Mouse (Mus musculus) testis, adult 2 months (tissue): ENCODE measurements at regions not wholly inside any gene's neighbourhood (a gene's known extent, or its start where the extent isn't known, plus 50 kb on each side); places are given as distances from the start of the nearest gene placed in this dataset.

Experiments
- CTCF ChIP-seq: fragments of 200-500 bp; IDR thresholded peaks from 2 replicates; pipeline ENCODE4 v1.5.1; 2012; ENCODE audit warnings: low read depth, mild to moderate bottlenecking, inconsistent platforms, low read length, moderate library complexity; ENCODE audit not compliant: control insufficient read depth, insufficient read depth, insufficient replicate concordance
- POLR2A ChIP-seq: fragments of 200-500 bp; IDR thresholded peaks from 2 replicates; pipeline ENCODE4 v1.6.1; 2012; ENCODE audit warnings: low read depth, mild to moderate bottlenecking, inconsistent platforms, low read length, moderate library complexity; ENCODE audit not compliant: control insufficient read depth

- TF ChIP-seq CTCF (no peak), POLR2A (no peak)
These were observed 167.6 kb downstream of the Crisp4 start for GRCm38 (mm10) chr1:17978086-17978485.
